Mouse (Mus musculus): Measurements from ENCODE around the gene Serinc5. TPM values are rescaled to one million over a fixed set of nuclear protein-coding genes. Genes with fewer than 3 reads are reported as not detected.

Serinc5 gene
- total RNA-seq, 2 experiments from 2014 or later: 71.8 to 73.6 TPM

- no peak for DNase-seq
Measured at GRCm38 (mm10) chr13:92706342-92707061, 95.6 kb downstream of the Serinc5 start.

DNA sequence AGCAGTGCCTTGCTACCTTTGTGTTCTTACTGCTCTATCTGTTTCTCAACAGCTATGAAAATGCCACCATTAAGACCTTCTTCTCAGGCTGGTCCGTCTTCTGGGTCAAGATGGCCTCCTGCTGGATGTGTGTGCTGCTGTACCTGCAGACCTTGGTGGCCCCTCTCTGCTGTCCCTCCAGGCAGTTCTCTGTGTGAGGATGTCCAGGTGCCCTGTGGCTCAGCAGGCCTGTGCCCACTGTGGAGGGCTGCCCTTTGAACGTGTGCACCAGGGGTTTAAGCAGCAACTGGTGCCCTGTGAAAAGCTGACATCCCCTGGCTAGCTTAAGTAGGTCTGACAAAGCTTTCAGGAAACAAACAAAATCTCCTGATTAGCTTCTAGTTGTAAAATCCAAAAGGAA, 97.0 kb downstream of the Serinc5 start:
- DNase-seq: no peak

DNA sequence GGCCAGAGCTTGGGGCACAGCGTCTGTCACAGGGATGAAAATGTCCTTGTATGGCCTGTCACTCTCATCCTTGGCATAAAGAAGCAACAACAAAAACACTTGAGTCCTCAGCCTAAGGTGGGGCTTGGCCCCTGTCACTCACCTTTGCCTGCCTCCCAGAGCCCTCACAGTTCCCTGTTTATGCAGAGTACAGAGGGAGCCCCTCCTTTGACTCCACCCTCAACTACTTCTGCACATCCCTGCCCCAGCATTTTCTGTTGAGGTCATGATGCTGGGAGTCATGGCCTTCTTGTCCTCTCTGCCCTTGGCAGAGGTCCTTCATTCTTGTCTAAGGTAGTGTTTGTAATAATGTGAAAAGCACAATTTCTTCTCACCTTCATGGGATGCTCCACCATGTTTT, 97.6 kb downstream of the Serinc5 start:
- DNase-seq: no peak

DNA sequence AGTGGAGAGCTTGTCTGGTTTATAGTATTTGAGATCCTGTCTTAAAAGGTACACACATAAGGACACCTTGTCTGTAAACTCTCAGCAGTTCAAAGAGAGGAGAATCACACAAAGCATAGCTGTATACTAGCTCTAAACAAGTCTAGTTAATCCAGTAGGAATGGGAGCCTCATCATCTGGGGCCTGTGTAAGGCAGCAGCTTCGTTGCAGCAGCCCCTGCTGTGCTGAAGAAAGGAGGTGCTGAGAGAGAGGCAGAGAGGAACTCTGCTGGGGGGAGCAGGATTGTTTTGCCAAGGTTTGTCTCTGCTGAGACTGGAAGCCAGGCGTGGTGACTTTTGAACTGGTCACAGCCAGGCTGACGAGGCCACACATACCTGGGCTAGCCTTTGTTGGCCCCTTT, 98.6 kb downstream of the Serinc5 start:
- no peak for DNase-seq

DNA sequence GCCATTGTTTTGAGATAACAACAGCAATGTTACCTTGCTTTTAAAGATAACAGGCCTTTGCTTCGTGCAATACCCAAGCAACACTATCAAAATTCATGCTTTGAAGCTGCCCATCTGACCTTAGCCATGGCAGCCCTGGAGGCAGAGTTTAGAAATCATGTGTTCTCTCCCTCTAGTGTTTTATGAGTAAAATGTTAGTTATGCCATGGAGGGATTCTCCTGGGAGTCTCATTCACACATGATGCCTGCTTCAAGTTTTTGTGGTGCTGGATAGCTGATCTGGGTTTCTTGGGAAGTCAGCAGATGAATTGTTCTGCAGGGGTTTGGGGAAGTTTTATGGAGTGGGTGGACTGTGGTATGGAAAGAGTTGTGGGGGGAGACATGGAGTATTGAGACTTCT, 99.5 kb downstream of the Serinc5 start:
- no peak for DNase-seq

DNA sequence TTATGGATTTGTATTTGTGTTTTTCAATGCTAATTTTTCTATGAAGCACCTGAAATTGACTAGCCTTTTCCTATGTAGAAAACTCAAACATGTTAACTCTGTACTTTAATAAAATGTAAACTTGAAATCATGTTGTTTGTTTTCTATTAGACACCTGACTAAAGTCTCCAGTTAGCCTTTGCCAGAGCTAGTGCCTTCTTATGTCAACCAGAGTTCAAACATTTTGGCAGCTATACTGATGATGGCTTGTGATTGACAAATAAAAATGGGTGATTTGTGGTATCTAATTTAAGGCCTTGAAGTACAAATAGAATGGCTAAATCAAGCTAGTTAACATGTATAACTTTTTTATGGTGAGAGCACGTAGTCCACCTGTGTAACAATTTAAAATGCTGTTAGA, 100.9 kb downstream of the Serinc5 start:
- DNase-seq: no peak

DNA sequence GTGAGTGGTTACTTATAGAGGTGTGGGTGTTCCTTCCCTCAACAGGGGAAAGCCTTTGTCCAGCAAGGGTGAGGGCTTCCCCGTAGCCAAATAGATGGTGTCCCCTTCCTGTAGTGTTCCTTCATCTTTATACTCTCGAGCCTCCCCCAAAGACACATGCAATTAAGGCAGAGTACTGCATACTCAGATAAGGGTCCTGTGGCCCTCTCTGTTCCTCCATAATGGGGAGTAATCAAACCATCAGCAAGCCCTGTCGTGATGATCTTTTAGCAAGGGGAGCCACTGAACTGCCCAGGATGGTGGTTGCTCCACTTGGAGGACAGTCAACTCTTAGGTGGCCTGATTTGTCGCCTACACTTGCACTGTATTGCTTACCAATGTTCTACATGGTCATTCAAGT, 101.7 kb downstream of the Serinc5 start:
- no peak for DNase-seq

DNA sequence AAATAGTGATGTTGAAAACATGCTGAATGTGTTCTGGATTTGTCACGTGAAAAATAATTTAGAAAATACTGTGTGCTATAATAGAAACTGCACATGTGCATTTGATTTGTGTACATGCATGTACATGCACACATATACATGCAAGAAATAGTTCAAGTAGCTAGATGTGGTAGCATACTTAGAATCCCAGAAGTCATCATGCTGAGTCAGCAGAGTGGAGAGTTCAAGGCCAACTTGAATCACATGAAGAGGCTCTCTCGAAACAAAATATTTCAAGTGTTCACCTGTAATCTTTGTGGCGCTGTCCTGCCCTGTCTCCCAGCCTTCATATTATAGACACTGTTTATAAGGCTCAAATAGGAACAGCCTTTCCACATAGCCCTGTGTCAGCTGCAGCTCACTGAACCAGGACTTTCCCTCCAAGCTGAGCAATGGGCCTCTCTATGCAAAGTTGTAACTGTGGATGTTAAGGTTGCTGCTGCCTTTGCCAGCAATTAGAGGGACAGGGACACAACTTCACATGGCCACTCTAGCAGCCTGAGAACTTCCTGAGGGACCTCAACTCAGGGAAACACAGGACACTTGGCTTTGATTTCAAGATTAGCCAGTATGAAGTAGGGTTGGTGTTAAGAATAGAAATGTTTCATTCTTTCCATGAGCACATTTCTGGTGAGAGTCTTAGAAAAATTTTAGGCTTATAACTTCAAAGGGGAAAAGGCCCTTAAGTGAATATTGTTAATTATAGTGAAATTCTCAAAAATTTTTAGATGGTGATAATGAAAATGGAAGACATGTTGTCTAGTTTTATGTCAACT, 107.2 kb downstream of the Serinc5 start:
- no peak for DNase-seq

DNA sequence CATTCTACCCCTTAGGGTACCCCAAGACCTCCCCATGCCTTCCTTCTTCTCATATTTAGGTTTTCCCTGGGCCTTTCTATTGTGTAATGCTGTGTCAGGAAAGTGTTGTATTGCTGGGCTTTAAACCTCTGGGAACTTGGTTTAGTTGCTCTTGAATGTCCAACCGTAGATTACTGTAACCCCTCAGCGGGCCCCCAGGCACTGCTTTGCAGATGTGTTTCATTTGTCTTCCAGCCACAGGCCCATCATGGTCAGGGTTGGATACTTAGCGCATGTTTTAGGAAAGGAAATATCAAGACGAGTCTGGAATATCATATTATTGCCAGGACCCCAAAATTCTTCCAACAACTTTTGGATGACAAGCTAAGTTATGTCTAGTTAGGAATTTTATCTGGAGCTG, 110.1 kb downstream of the Serinc5 start:
- no peak for DNase-seq

DNA sequence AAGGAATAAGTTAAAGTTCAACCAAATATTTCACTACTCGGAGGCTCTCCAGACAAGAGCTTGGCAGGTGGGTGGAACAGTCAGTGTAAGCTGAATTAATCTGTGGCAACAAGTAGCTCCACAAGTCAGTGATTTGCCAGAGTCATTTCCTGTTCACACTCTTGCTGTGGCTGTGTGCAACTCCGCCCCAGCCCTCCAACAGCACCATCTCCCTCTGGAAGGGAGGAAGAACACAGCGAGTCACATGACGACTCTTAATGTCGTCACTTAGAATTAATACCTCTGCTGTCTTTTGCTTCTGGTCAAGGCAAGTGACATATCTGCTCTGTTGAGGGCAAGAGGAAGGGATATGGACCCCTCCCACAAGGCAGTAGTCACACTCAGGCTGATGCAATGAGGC, 111.5 kb downstream of the Serinc5 start:
- no peak for DNase-seq

DNA sequence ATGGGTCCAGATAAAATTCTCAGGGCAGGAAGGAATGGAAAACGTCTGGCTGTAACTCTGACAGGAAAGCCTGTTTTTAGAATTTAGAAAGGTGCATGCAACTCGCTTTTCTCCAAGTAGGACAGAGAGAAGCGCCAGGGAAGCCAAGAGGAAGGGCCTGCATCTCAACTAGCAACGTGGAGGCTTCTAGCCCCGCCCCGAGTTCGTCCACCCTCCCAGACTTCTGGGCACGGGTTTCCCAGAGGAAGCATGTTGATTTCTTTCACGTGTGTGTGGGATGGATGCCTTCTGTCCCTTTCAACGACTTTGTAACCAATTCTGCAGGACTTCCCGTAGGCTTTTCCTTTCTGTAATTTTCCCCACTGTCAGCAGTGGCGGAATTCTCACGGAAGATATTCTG, 118.9 kb downstream of the Serinc5 start:
- no peak for DNase-seq

DNA sequence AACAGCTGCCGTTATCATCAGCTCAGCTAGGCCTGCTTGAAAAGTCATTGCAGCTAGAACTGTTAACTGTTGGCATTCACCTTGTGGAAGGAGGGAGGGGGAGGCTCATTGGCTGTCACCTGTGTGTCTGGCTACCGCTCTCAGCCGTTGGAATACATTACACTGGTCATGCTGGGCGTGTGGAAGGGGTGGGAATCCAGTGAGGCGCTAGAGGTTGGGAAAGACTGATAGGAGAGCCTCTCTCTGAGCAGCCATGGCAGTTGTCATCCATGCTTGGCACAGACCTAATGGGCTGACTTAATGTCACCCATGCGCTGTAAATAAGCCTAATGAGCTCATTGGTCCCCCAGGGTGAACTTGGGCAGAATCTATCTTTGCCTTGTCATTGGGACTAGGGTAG, 120.9 kb downstream of the Serinc5 start:
- no peak for DNase-seq

DNA sequence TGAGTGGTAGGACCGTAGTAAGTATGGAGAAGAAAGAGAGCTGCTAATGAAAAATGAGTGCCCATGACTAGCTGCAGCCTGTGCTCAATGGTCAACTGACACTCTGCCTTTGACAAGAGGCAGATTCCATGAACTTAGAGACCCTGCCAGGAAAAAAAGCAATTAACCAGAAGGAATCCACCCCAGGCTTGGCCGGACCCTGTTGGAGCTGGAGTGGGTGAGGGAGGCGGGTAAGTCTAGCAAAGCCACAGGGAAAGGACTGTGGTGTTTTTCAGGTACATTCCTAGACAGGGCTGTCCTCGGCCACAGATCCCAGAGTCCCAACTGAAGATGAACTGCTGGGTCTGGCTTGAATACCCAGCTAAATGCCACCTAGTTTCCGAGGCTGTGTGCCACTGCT, 121.9 kb downstream of the Serinc5 start:
- DNase-seq: no peak

DNA sequence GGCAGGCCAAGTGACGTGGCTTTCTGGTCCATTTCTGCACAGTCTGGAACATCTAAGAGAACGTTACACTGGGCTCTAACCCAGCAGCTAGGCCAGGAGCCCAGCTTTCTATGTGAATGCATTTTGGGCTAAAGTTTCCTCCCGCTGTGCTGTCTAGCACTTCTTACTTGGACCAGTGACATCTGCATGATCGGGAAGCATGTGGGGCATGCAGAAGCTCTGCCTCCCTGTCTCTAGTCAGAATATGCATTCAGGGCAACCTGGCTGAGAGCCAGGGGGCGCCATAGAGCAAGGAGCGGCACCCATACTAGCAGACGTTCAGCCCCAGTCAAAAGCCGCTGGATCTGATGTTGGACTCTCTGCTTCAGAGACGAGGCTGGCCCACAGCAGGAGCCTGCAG, 122.4 kb downstream of the Serinc5 start:
- peak; percentile 44 to 48 for DNase-seq

DNA sequence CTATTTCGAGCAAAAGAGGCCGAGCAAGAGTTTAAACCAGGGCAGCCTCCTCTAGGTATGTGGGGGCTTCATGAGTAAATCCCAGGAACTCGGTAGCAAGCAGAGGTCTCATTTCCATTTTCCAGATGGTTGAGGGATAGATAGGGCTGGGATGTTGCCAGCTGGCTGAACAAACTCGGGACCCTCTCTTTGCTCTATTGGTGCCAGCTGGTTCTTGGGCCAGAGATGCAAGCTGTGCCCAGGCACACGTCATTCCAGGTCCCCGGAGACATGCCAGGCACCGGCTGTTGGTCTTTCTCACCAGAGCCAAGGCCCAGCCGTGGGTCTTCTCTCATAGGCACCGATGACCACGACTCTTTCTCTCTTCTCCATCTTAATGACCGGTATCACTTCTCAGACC, 122.8 kb downstream of the Serinc5 start:
- peak; percentile 38 to 40 for DNase-seq

DNA sequence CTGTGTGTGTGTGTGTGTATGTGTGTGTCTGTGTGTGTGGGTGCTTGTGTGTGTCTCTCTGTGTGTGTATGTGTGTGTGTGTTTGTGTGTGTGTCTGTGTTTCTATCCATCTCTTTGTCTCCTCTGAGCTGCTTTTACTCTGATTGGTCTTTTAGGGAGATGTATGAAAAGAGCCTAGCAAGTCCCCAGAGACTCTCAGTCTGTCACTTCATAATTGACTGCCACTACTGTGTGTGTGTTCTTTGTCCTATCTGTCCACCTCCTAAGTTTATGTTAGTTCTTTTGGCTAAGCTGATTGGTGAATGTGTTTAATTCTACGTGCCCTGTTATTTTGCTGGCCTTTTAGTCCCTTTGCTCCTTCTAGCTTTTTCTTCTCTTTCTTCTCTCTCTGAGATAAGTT, 124.8 kb downstream of the Serinc5 start:
- no peak for DNase-seq

DNA sequence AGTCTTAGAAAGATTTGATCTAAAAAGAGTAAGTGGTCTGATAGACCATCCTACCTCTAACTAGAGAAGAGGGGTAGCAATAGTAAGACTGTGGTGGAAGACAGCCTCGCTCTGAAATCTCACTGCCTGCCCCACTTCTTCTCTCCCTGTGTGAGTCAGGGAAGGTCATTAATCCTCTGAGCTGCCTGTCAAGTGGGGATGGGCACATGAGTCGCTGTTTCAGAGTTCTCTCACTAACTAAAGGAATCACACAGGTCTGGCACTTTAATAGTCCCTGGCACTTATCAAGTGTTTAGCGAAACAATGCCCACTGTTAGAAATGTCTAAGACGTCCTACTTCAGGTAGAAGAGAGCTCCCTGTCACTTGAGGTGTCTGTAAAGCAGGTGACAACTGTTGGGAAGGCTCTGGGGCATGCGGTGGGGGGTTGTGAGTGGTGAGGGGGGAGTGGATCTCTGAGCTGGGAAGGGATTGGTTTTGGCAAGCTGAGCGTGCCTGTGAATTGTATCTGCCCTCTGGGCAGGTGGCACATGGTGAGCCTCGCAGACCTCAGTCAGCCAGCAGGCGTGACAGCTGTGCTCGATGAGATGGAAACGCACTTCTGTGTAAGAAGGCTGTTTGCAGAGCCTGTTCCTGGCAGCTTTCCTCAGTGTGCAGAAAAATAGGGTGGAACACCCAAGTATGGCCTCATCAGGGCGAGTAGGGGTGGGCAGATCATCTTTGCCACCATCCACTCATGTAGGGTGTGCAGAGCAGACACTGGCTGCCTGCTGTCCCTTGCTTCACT, 125.8 kb downstream of the Serinc5 start:
- peak; percentile 53 to 63 for DNase-seq

DNA sequence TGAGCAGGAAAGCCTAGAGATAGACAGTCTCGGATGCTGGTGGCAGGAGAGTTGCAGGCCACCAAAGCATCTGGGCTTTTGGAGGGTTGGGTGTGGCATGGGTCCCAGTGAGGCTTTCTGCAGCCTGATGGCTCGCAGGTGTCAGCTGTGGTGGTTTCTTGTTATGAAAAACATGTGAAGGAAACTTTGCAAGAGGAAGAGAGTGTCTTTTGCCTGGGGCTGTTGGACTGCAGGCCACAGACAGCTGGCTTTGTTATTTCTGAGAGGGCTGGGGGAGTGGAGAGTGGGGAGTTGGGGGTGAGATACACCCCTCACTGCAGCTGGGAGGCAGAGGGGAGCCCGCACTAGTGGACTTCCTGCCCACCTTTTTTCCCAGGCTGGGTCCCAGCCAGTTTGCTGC, 127.9 kb downstream of the Serinc5 start:
- DNase-seq: no peak

GRCm38 (mm10) chr13:92739858-92740257, 129.0 kb downstream of the Serinc5 start:
- DNase-seq: no peak

GRCm38 (mm10) chr13:92740671-92741270, 129.9 kb downstream of the Serinc5 start:
- DNase-seq: no peak

DNA sequence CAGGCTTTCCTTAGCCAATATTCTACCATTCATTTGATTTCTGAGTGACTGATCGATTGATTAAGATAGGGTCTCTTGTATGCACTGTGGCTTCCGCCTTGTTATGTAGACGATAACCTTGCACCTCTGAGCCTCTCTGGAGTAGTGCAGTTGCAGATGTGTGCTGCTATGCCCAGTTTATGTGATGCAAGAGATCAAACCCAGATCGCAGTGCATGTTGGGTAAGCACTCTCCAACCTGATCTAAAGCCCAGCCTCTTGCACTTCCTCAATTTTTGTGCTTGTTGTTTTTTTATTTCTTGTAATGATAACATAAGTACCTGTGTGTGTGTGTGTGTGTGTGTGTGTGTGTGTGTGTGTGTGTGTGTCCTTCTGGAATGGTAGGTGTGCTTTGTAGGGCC, 132.0 kb downstream of the Serinc5 start:
- no peak for DNase-seq

- no peak for DNase-seq
Measured at GRCm38 (mm10) chr13:92743337-92743736, 132.4 kb downstream of the Serinc5 start.

DNA sequence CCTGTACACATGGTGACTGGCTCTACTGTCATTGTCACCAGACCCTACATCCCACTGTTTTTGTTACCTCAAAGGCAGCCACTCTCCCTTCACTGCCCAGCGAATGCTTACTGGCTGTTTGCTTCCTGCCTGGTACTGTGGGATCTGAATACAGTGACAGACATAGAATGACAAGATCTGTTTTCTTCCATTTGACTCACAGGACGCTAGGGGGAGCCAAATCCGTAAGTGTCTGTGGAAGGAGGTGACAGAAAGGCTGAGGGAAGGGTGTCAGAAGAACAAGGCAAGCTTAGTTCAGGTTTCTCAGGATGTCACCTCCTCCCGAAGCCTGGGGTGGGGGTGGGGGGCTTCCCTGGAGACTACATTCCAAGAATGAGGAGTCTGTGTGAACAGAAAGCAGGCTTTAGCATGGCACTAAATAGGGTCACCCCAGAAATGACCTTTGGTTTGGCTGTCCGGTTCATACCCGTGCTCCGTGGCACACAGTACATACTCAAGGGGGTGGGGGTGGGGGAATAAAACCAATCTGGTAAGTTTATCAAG, 140.2 kb downstream of the Serinc5 start:
- DNase-seq: peak; percentile 62 to 75
